Mouse (Mus musculus): ENCODE data around the gene Wfdc6a. TPM values are rescaled to one million over a fixed set of nuclear protein-coding genes. Genes with fewer than 3 reads are reported as not detected.
"Not testable (repeated sequence)": the region's sequence is repeated elsewhere in the genome, so short reads cannot be mapped to it uniquely, and the experiment has no call there.

Gene Wfdc6a
- polyA plus RNA-seq, 1 experiment from 2014 or later, result not detected

GRCm38 (mm10) chr2:164593494-164593893 is 8.2 kb upstream of the Wfdc6a start, which contains the start of gene Eppin:
Eppin (minus strand) TSS chr2:164593594.
- Histone ChIP-seq H3K4me2 (no peak within 1 kb of the TSS), H3K9me3 (ENCODE audit: control insufficient read depth, low read length) (no peaks in the 10 kb centered on the region), H3K27me3 (ENCODE audit: control insufficient read depth, insufficient read depth, low read length) (no peaks in the 10 kb centered on the region), H3K4me1 (ENCODE audit: control insufficient read depth, insufficient read depth, low read length) (no peaks in the 10 kb centered on the region), H3K9ac (ENCODE audit: low read length) (no peak within 1 kb of the TSS), H3K36me3 (ENCODE audit: control insufficient read depth, insufficient read depth, low read length) (no peaks in the 10 kb centered on the region), H3K27ac (ENCODE audit: low read depth, low read length) (no peak within 1 kb of the TSS), H3K4me3 (ENCODE audit: low read depth, low read length) (no peak within 1 kb of the TSS)
- ATAC-seq (ENCODE audit: low FRiP score), result no peak
- no peak for DNase-seq (ENCODE audit: low spot score, missing footprints)
- 80% methylated on average over 4 of the region's 4 CpGs for WGBS

- Histone ChIP-seq H3K9ac (ENCODE audit: low read length) (no peak overlapping the region), H3K4me2 (no peak overlapping the region), H3K4me1 (ENCODE audit: control insufficient read depth, insufficient read depth, low read length) (no peaks in the 10 kb centered on the region), H3K9me3 (ENCODE audit: control insufficient read depth, low read length) (no peaks in the 10 kb centered on the region), H3K36me3 (ENCODE audit: control insufficient read depth, insufficient read depth, low read length) (no peaks in the 10 kb centered on the region), H3K27ac (ENCODE audit: low read depth, low read length) (no peak overlapping the region), H3K27me3 (ENCODE audit: control insufficient read depth, insufficient read depth, low read length) (no peaks in the 10 kb centered on the region), H3K4me3 (ENCODE audit: low read depth, low read length) (no peak overlapping the region)
- ATAC-seq (ENCODE audit: low FRiP score), result peak; percentile 46; the same call in 1 of the 2 replicates
- WGBS, result 5% methylated on average over 4 of the region's 4 CpGs
- peak; percentile 90 for DNase-seq (ENCODE audit: low spot score, missing footprints)
Measured at GRCm38 (mm10) chr2:164592014-164592413, 6.8 kb upstream of the Wfdc6a start.

GRCm38 (mm10) chr2:164573359-164573758 is 11.9 kb downstream of the Wfdc6a start, which contains the start of gene Spint3:
Spint3 (minus strand) TSS chr2:164573459.
- not testable (repeated sequence) for H3K4me1 ChIP-seq (ENCODE audit: control insufficient read depth, insufficient read depth, low read length); H3K27me3 ChIP-seq (ENCODE audit: control insufficient read depth, insufficient read depth, low read length); H3K4me3 ChIP-seq (ENCODE audit: low read depth, low read length); H3K27ac ChIP-seq (ENCODE audit: low read depth, low read length); DNase-seq (ENCODE audit: low spot score, missing footprints); ATAC-seq (ENCODE audit: low FRiP score); H3K4me2 ChIP-seq; H3K9me3 ChIP-seq (ENCODE audit: control insufficient read depth, low read length); H3K36me3 ChIP-seq (ENCODE audit: control insufficient read depth, insufficient read depth, low read length); H3K9ac ChIP-seq (ENCODE audit: low read length)
- 83% methylated on average over 6 of the region's 6 CpGs for WGBS

GRCm38 (mm10) chr2:164567460-164567859 is 17.8 kb downstream of the Wfdc6a start:
- no peaks in the 10 kb centered on the region for H3K36me3 ChIP-seq (ENCODE audit: control insufficient read depth, insufficient read depth, low read length)
- H3K4me1 ChIP-seq (ENCODE audit: control insufficient read depth, insufficient read depth, low read length), result peaks cover 13% of the 10 kb centered on the region
- H3K9me3 ChIP-seq (ENCODE audit: control insufficient read depth, low read length), result no peaks in the 10 kb centered on the region
- H3K9ac ChIP-seq (ENCODE audit: low read length), result no peak overlapping the region
- H3K27ac ChIP-seq (ENCODE audit: low read depth, low read length), result no peak overlapping the region
- H3K4me3 ChIP-seq (ENCODE audit: low read depth, low read length), result no peak overlapping the region
- WGBS, result 92% methylated on average over 5 of the region's 5 CpGs
- no peak overlapping the region for H3K4me2 ChIP-seq
- no peak for ATAC-seq (ENCODE audit: low FRiP score)
- peaks cover 2% of the 10 kb centered on the region; the same call in 1 of the 2 replicates for H3K27me3 ChIP-seq (ENCODE audit: control insufficient read depth, insufficient read depth, low read length)
- DNase-seq (ENCODE audit: low spot score, missing footprints), result no peak

- H3K36me3 ChIP-seq (ENCODE audit: control insufficient read depth, insufficient read depth, low read length), result no peaks in the 10 kb centered on the region
- H3K4me2 ChIP-seq, result no peak overlapping the region
- H3K4me1 ChIP-seq (ENCODE audit: control insufficient read depth, insufficient read depth, low read length), result peaks cover 16% of the 10 kb centered on the region
- 81% methylated on average over 2 of the region's 2 CpGs for WGBS
- no peak overlapping the region for H3K9ac ChIP-seq (ENCODE audit: low read length)
- no peaks in the 10 kb centered on the region for H3K9me3 ChIP-seq (ENCODE audit: control insufficient read depth, low read length)
- peaks cover 6% of the 10 kb centered on the region; the same call in 1 of the 2 replicates for H3K27me3 ChIP-seq (ENCODE audit: control insufficient read depth, insufficient read depth, low read length)
- H3K27ac ChIP-seq (ENCODE audit: low read depth, low read length), result no peak overlapping the region
- ATAC-seq (ENCODE audit: low FRiP score), result no peak
- DNase-seq (ENCODE audit: low spot score, missing footprints), result no peak
- no peak overlapping the region for H3K4me3 ChIP-seq (ENCODE audit: low read depth, low read length)
Measured at GRCm38 (mm10) chr2:164566997-164567396, 18.2 kb downstream of the Wfdc6a start.

- ATAC-seq (ENCODE audit: low FRiP score), result no peak
- H3K36me3 ChIP-seq (ENCODE audit: control insufficient read depth, insufficient read depth, low read length), result no peaks in the 10 kb centered on the region
- no peaks in the 10 kb centered on the region for H3K9me3 ChIP-seq (ENCODE audit: control insufficient read depth, low read length)
- no peak overlapping the region for H3K4me2 ChIP-seq
- no peak overlapping the region for H3K4me3 ChIP-seq (ENCODE audit: low read depth, low read length)
- no peak overlapping the region for H3K27ac ChIP-seq (ENCODE audit: low read depth, low read length)
- peaks cover 7% of the 10 kb centered on the region; the same call in 1 of the 2 replicates for H3K27me3 ChIP-seq (ENCODE audit: control insufficient read depth, insufficient read depth, low read length)
- no peak overlapping the region for H3K9ac ChIP-seq (ENCODE audit: low read length)
- peaks cover 16% of the 10 kb centered on the region for H3K4me1 ChIP-seq (ENCODE audit: control insufficient read depth, insufficient read depth, low read length)
- no peak for DNase-seq (ENCODE audit: low spot score, missing footprints)
- 78% methylated on average over 5 of the region's 5 CpGs for WGBS
Measured at GRCm38 (mm10) chr2:164564346-164564745, 20.9 kb downstream of the Wfdc6a start.

GRCm38 (mm10) chr2:164563339-164564038 is 21.8 kb downstream of the Wfdc6a start:
- Histone ChIP-seq H3K4me1 (ENCODE audit: control insufficient read depth, insufficient read depth, low read length) (peaks cover 16% of the 10 kb centered on the region), H3K36me3 (ENCODE audit: control insufficient read depth, insufficient read depth, low read length) (no peaks in the 10 kb centered on the region), H3K9ac (ENCODE audit: low read length) (peak overlapping the region; percentile 74), H3K27ac (ENCODE audit: low read depth, low read length) (no peak overlapping the region), H3K9me3 (ENCODE audit: control insufficient read depth, low read length) (no peaks in the 10 kb centered on the region), H3K27me3 (ENCODE audit: control insufficient read depth, insufficient read depth, low read length) (peaks cover 7% of the 10 kb centered on the region; the same call in 1 of the 2 replicates), H3K4me2 (peak overlapping the region; percentile 95), H3K4me3 (ENCODE audit: low read depth, low read length) (peak overlapping the region; percentile 37)
- DNase-seq (ENCODE audit: low spot score, missing footprints) (peak; percentile 97), ATAC-seq (ENCODE audit: low FRiP score) (peak; percentile 73)
- WGBS, result 1% methylated on average over 31 of the region's 32 CpGs

- Histone ChIP-seq H3K4me2 (peak within 1 kb of the TSS; percentile 95), H3K27ac (ENCODE audit: low read depth, low read length) (no peak within 1 kb of the TSS), H3K9ac (ENCODE audit: low read length) (peak within 1 kb of the TSS; percentile 74), H3K27me3 (ENCODE audit: control insufficient read depth, insufficient read depth, low read length) (peaks cover 7% of the 10 kb centered on the region; the same call in 1 of the 2 replicates), H3K9me3 (ENCODE audit: control insufficient read depth, low read length) (no peaks in the 10 kb centered on the region), H3K36me3 (ENCODE audit: control insufficient read depth, insufficient read depth, low read length) (no peaks in the 10 kb centered on the region), H3K4me3 (ENCODE audit: low read depth, low read length) (peak within 1 kb of the TSS; percentile 37), H3K4me1 (ENCODE audit: control insufficient read depth, insufficient read depth, low read length) (peaks cover 16% of the 10 kb centered on the region)
- WGBS, result 5% methylated on average over 24 of the region's 24 CpGs
- ATAC-seq (ENCODE audit: low FRiP score), result peak; percentile 67
- DNase-seq (ENCODE audit: low spot score, missing footprints), result no peak
Measured at GRCm38 (mm10) chr2:164562391-164563188, 22.7 kb downstream of the Wfdc6a start, which contains the start of gene Wfdc2. Wfdc2 (plus strand) TSS chr2:164562413.

- Histone ChIP-seq H3K27me3 (ENCODE audit: control insufficient read depth, insufficient read depth, low read length) (peaks cover 7% of the 10 kb centered on the region; the same call in 1 of the 2 replicates), H3K9me3 (ENCODE audit: control insufficient read depth, low read length) (no peaks in the 10 kb centered on the region), H3K4me3 (ENCODE audit: low read depth, low read length) (no peak overlapping the region), H3K36me3 (ENCODE audit: control insufficient read depth, insufficient read depth, low read length) (no peaks in the 10 kb centered on the region), H3K9ac (ENCODE audit: low read length) (no peak overlapping the region), H3K4me2 (no peak overlapping the region), H3K4me1 (ENCODE audit: control insufficient read depth, insufficient read depth, low read length) (peaks cover 16% of the 10 kb centered on the region), H3K27ac (ENCODE audit: low read depth, low read length) (no peak overlapping the region)
- DNase-seq (ENCODE audit: low spot score, missing footprints) (no peak), ATAC-seq (ENCODE audit: low FRiP score) (no peak)
- WGBS, result 92% methylated on average over 8 of the region's 8 CpGs
Measured at GRCm38 (mm10) chr2:164560106-164560505, 25.1 kb downstream of the Wfdc6a start.

Data from midbrain, embryonic 11.5 days (tissue).